Mouse (Mus musculus): ENCODE results near the gene Utp4. TPM values are rescaled to one million over a fixed set of nuclear protein-coding genes. Genes with fewer than 3 reads are reported as not detected.

Gene Utp4
- total and polyA plus RNA-seq, 3 experiments: 123 to 218 (median 174) TPM

GRCm38 (mm10) chr8:106888803-106889202 is 4.6 kb upstream of the Utp4 start:
- Histone ChIP-seq H3K4me1 (ENCODE audit: control insufficient read depth in 1 of 2, insufficient read depth in 2 of 2, low read length in 2 of 2) (peaks cover 0 to 4% of the 10 kb centered on the region in 2 experiments; a peak in 3 of 4 replicates), H3K9me3 (replicated peaks; ENCODE audit: insufficient read depth, low read length) (no peaks in the 10 kb centered on the region), H3K4me3 (ENCODE audit: control insufficient read depth in 1 of 2, insufficient read depth in 1 of 2, low read depth in 2 of 2, low read length in 2 of 2) (no peak overlapping the region), H3K9ac (ENCODE audit: control insufficient read depth, low read depth, low read length, poor library complexity, severe bottlenecking) (no peak overlapping the region), H3K27me3 (ENCODE audit: control insufficient read depth in 1 of 2, insufficient read depth in 2 of 2, low read length in 2 of 2) (no peaks in the 10 kb centered on the region), H3K27ac (ENCODE audit: control insufficient read depth, low read depth, low read length) (no peak overlapping the region), H3K36me3 (ENCODE audit: control insufficient read depth in 1 of 2, insufficient read depth in 2 of 2, low read length in 2 of 2) (peaks cover 7 to 17% of the 10 kb centered on the region in 2 experiments), H3K79me2 (ENCODE audit: control insufficient read depth, insufficient read depth, low read length, poor library complexity) (peaks cover 53% of the 10 kb centered on the region)
- TF ChIP-seq MXI1 (IDR thresholded peaks at IDR 0.05; ENCODE audit: low read depth, low read length): no peak
- no peak for DNase-seq (ENCODE audit: low read depth, low spot score)

GRCm38 (mm10) chr8:106892210-106892805 is 1.1 kb upstream of the Utp4 start:
- 0 out of 2 replicates have a peak, but pooled peaks have one; percentile 46 for TF ChIP-seq TBP (IDR thresholded peaks at IDR 0.05; ENCODE audit: low read depth, low read length)
- TF ChIP-seq CHD1 (IDR thresholded peaks at IDR 0.05; ENCODE audit: low read depth, low read length): no peak
- TF ChIP-seq NELFE (IDR thresholded peaks at IDR 0.05; ENCODE audit: low read depth, low read length): peak; percentile 18; the same call in 1 of the 2 replicates
- peak; percentile 91 for TF ChIP-seq MXI1 (IDR thresholded peaks at IDR 0.05; ENCODE audit: low read depth, low read length)
- TF ChIP-seq POLR2AphosphoS2 (IDR thresholded peaks at IDR 0.05; ENCODE audit: low read length): no peak
- peak; percentile 53 for TF ChIP-seq SIN3A (IDR thresholded peaks at IDR 0.05; ENCODE audit: low read length)
- no peak; the same call in 1 of the 2 replicates for TF ChIP-seq BHLHE40 (IDR thresholded peaks at IDR 0.05; ENCODE audit: borderline replicate concordance, low read depth, low read length)
- TF ChIP-seq POLR2A (IDR thresholded peaks at IDR 0.05; ENCODE audit: control insufficient read depth in 1 of 2, insufficient read depth in 1 of 2, low read depth in 1 of 2, low read length in 2 of 2, poor library complexity in 1 of 2): peak in 1 of 2 experiments; percentile 47; a peak in 2 of 4 replicates
- TF ChIP-seq TAL1 (IDR thresholded peaks at IDR 0.05; ENCODE audit: low read length): no peak
- peak in 1 of 2 experiments; percentile 44; a peak in 2 of 4 replicates for TF ChIP-seq EP300 (IDR thresholded peaks at IDR 0.05; ENCODE audit: low read depth in 1 of 2, low read length in 2 of 2)
- peak; percentile 97 for TF ChIP-seq MYC (IDR thresholded peaks at IDR 0.05; ENCODE audit: low read depth, low read length)
- TF ChIP-seq ELF1 (IDR thresholded peaks at IDR 0.05; ENCODE audit: low read depth, low read length): no peak
- TF ChIP-seq NRF1 (IDR thresholded peaks at IDR 0.05; ENCODE audit: insufficient read depth, low read depth, low read length, poor library complexity, severe bottlenecking): no peak
- peak; percentile 30; the same call in 1 of the 2 replicates for TF ChIP-seq ZMIZ1 (IDR thresholded peaks at IDR 0.05; ENCODE audit: low read depth, low read length)
- peak; percentile 60; the same call in 1 of the 2 replicates for TF ChIP-seq ZNF384 (IDR thresholded peaks at IDR 0.05; ENCODE audit: low read depth, low read length)
- TF ChIP-seq USF1 (IDR thresholded peaks at IDR 0.05; ENCODE audit: low read depth, low read length): peak; percentile 88
- TF ChIP-seq MAFK (IDR thresholded peaks at IDR 0.05; ENCODE audit: borderline replicate concordance, low read depth, low read length): no peak
- no peak for TF ChIP-seq CTCF (IDR thresholded peaks at IDR 0.05 in 2 of 3, conservative IDR thresholded peaks at IDR 0.05 in 1 of 3; ENCODE audit: control insufficient read depth in 1 of 3, insufficient read depth in 1 of 3, low read depth in 2 of 3, low read length in 3 of 3, poor library complexity in 1 of 3, severe bottlenecking in 1 of 3)
- peak; percentile 28; the same call in 1 of the 2 replicates for TF ChIP-seq TCF12 (IDR thresholded peaks at IDR 0.05; ENCODE audit: low read depth, low read length)
- TF ChIP-seq ETS1 (IDR thresholded peaks at IDR 0.05; ENCODE audit: low read depth, low read length): no peak
- peak; percentile 16; the same call in 1 of the 2 replicates for TF ChIP-seq CHD2 (IDR thresholded peaks at IDR 0.05; ENCODE audit: low read length)
- TF ChIP-seq ZKSCAN1 (IDR thresholded peaks at IDR 0.05; ENCODE audit: low read depth, low read length): no peak
- TF ChIP-seq USF2 (IDR thresholded peaks at IDR 0.05; ENCODE audit: borderline replicate concordance in 1 of 2, insufficient read depth in 1 of 2, low read depth in 1 of 2, low read length in 2 of 2): peak in 1 of 2 experiments; percentile 66; a peak in 1 of 4 replicates
- peak; percentile 96 for TF ChIP-seq MAX (IDR thresholded peaks at IDR 0.05; ENCODE audit: low read length)
- no peak for TF ChIP-seq GABPA (IDR thresholded peaks at IDR 0.05; ENCODE audit: low read depth, low read length)
- no peak for TF ChIP-seq MEF2A (IDR thresholded peaks at IDR 0.05; ENCODE audit: extremely low read depth, insufficient replicate concordance, low read depth, low read length, poor library complexity, severe bottlenecking)
- Histone ChIP-seq H3K27me3 (ENCODE audit: control insufficient read depth in 1 of 2, insufficient read depth in 2 of 2, low read length in 2 of 2) (no peaks in the 10 kb centered on the region), H3K36me3 (ENCODE audit: control insufficient read depth in 1 of 2, insufficient read depth in 2 of 2, low read length in 2 of 2) (peaks cover 14 to 41% of the 10 kb centered on the region in 2 experiments), H3K27ac (ENCODE audit: control insufficient read depth, low read depth, low read length) (peak overlapping the region; percentile 88), H3K4me1 (ENCODE audit: control insufficient read depth in 1 of 2, insufficient read depth in 2 of 2, low read length in 2 of 2) (peaks cover 8 to 12% of the 10 kb centered on the region in 2 experiments), H3K79me2 (ENCODE audit: control insufficient read depth, insufficient read depth, low read length, poor library complexity) (peaks cover 72% of the 10 kb centered on the region), H3K9me3 (replicated peaks; ENCODE audit: insufficient read depth, low read length) (no peaks in the 10 kb centered on the region), H3K4me3 (ENCODE audit: control insufficient read depth in 1 of 2, insufficient read depth in 1 of 2, low read depth in 2 of 2, low read length in 2 of 2) (peak overlapping the region; percentile 74 to 98), H3K9ac (ENCODE audit: control insufficient read depth, low read depth, low read length, poor library complexity, severe bottlenecking) (peak overlapping the region; percentile 95)
- peak; percentile 84 for DNase-seq (ENCODE audit: low read depth, low spot score)
